Mouse (Mus musculus): ENCODE results near the gene Gm10518.

The Gm10518 gene

GRCm38 (mm10) chr1:179835753-179836425 is 32.7 kb downstream of the Gm10518 start:
- DNase-seq: no peak

GRCm38 (mm10) chr1:179836426-179837404 is 33.5 kb downstream of the Gm10518 start:
- no peak for DNase-seq

GRCm38 (mm10) chr1:179842568-179842967 is 39.4 kb downstream of the Gm10518 start:
- peak; percentile 25 for DNase-seq

- no peak for DNase-seq
Observed at GRCm38 (mm10) chr1:179843981-179844380, 40.8 kb downstream of the Gm10518 start.

- peak; percentile 28 for DNase-seq
Observed at GRCm38 (mm10) chr1:179844894-179845293, 41.7 kb downstream of the Gm10518 start.

GRCm38 (mm10) chr1:179845832-179846499 is 42.8 kb downstream of the Gm10518 start:
- no peak for DNase-seq

- no peak for DNase-seq
Observed at GRCm38 (mm10) chr1:179847173-179847572, 44.0 kb downstream of the Gm10518 start.

GRCm38 (mm10) chr1:179847759-179848389 is 44.7 kb downstream of the Gm10518 start:
- peak; percentile 83 for DNase-seq

- peak; percentile 38 for DNase-seq
Observed at GRCm38 (mm10) chr1:179853421-179853820, 50.2 kb downstream of the Gm10518 start.
